Mouse (Mus musculus): ENCODE results near the gene Gramd1b.

Gramd1b gene

GRCm38 (mm10) chr9:40391852-40392695, 139.1 kb downstream of the Gramd1b start:
- peak; percentile 77 for DNase-seq

DNA sequence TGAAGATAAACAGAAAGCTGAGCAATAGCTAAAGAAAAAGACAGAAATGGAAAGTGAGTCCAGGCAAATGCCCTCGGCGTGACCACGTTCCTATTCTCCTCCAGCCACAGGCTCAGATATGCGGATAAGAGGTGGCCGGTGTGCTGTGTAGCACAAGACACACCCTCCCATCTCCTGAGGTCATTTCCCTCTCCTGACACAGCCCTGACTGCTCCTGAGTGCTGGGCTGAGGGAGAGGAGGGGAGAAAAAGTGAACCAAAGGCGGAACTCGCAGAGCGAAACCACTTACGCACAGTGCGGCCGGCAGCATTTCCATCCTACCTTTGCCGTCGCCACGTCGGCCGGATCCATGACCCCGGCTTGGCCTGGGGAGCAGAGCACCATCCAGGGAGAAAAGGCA, 139.8 kb downstream of the Gramd1b start:
- no peak for DNase-seq

DNA sequence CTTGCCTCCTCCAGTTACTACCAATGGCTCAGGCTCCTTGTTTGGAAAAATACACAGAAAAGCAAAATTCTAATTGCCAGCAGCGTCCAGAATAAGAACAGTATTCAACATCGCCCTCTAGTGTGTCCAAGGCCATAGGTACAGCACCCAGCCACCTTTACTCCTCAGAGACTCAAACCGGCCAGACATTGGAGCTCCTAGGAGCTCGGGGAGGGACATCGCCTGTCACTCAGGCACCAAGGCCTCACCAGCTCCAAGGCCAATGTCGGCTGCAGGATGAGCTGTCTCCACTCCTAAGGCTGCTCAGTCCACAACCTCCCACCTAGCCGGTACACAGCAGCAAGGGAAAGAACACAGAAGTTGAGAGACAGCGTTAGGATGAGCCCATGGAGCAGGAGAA, 140.3 kb downstream of the Gramd1b start:
- DNase-seq, result peak; percentile 76

DNA sequence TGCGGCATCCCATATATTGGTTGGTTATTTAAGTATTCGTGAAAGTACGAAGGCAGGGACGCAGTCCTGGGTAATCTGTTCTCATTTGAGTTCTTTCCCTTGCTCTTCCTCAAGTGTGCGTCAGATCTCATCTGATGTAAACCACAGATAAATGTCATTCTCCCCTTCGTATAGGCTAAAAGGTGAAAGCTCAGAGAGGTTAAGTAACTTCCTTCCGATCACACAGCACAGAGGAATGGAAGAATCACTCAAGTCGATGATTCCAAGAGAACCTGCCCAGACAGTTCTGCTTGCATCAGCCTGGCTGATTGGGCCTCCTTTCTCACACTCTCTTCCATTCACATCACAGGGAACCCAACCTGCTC, 140.8 kb downstream of the Gramd1b start:
- DNase-seq, result no peak

GRCm38 (mm10) chr9:40389669-40390395, 141.4 kb downstream of the Gramd1b start:
- no peak for DNase-seq

- no peak for DNase-seq
These were observed 142.0 kb downstream of the Gramd1b start for GRCm38 (mm10) chr9:40389175-40389574.

DNA sequence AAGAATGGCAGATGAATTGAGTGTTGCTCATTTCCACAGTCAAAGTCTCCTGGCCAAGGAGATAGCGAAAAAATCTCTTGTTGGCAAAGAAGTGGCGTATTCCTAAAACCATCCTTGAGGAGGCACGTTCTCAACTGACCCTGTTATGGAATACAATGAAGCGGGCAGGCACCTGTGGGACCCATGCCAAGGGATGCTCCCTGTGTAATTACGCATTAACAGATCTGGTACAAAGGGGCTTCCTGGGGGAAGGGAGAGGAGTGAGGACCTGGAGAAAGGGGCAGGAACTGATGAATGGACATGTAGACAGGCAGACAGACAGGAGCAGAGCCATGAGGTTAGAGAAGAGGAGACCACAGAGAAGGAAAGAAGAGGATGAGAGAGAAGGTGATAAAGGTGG, 146.4 kb downstream of the Gramd1b start:
- DNase-seq, result no peak

- no peak for DNase-seq
These were observed 148.7 kb downstream of the Gramd1b start for GRCm38 (mm10) chr9:40382508-40382907.

- DNase-seq, result peak; percentile 91
These were observed 149.5 kb downstream of the Gramd1b start for GRCm38 (mm10) chr9:40381416-40382411.

DNA sequence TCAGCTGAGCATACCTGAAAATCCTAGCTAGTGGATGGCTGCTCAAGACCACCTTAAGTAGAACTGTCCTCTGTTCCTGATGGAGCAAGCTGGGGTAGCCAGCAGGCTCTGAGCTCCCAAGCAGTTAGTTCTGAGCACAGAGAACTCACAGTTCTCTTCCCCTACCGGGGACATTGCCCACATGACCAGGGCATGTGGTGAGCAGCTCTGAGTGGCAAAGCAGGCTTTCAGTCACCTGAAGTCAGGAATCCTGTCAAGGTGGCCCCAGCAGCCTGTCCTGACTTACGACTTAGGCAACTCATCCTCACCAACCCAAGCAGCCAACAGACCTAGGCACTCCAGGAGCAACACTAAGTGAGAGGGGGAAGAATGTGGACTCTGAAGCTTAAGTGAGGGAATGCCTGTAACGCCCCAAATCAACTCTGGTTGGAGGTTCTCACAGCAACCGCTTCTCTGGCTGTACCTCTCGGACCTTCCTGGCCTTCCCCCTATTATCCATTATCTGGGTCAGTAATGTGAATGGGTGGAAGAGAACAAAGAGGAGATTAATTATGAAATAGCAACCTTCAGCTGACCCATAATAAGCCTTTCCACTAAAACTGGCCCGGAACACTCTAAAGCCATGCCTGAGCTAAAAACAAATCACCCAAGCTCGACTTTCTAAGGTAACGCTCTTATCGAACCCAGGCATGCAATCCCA, 154.3 kb downstream of the Gramd1b start:
- no peak for DNase-seq

DNA sequence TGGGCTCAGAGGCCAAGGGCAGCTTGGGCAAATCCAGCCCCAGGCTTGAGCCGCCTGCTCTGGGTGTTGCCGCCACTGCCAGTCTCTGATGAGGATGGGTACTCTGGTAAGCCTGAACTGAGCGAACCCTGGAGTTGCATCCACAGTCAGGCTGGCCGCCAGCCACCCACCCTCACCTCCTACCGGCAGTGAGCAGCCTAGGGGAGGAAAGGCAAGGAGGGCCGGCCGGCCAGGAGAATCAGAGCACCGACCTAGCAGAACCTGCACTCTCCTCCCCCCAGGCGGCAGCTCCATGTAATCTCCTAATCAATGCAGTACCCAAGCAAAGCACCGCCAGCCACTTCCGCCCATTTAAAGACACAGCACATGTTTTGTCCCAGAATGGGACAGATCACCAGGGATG, 155.0 kb downstream of the Gramd1b start:
- DNase-seq, result peak; percentile 82

DNA sequence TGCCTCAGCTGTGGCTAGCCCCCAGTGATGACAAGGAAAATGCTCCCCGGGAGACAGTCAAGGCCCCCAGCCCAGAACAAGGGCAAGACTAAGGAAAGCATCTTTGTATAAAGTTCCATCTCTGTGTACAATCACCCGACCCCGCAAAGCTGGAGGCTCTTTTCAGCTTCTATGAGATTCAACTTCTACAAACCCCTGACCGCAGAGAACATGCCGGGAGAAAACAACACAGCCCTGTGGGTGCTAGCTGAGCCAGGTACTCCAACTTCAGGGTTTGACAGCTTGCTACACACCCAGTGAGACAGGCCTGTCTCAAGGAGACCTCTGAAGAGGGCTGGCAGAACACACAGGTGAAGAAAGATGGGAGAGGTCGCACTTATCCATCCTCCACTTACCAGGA, 155.7 kb downstream of the Gramd1b start:
- no peak for DNase-seq

- no peak for DNase-seq
These were observed 156.2 kb downstream of the Gramd1b start for GRCm38 (mm10) chr9:40374992-40375391.

GRCm38 (mm10) chr9:40374533-40374971, 156.6 kb downstream of the Gramd1b start:
- DNase-seq, result no peak

GRCm38 (mm10) chr9:40374052-40374451, 157.1 kb downstream of the Gramd1b start:
- no peak for DNase-seq

DNA sequence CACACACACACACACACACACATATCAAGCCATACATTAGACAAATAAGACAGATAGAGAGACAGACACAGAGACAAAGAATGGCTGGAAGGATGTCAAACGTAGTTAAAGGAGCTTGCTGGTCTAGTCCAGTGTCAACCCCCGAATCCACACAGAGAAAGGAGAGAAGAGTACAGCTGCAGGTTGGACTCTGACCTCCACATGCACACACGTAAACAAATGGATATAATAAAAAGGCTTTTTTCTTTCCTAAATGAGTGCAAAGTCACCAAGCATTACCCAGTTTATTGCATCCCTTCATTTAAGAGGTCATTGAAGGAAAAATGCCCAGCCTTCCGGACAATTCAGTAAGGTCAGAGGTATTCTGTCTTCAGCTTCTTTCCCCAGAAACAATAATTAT, 161.0 kb downstream of the Gramd1b start:
- no peak for DNase-seq

- no peak for DNase-seq
These were observed 164.4 kb downstream of the Gramd1b start for GRCm38 (mm10) chr9:40366795-40367194.

GRCm38 (mm10) chr9:40364312-40364711, 166.9 kb downstream of the Gramd1b start:
- no peak for DNase-seq

DNA sequence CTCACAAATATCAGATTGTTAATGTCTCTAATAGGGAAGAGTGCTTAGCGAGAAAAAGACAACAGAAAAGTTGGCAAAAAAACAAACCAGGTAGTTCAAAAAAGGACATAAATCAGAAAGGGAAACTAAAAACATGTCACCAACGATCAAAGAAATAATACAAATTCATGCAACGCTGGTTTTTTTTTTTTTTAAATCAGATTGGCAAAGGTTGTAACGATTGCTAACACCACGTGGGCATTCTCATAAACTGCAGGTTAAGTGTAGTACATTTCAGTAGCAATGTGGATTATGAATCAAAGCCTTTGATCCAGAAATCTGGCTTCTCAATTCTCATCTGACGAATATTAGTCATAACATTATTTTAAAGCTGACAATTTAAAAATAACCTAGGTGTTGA, 169.2 kb downstream of the Gramd1b start:
- DNase-seq, result no peak

DNA sequence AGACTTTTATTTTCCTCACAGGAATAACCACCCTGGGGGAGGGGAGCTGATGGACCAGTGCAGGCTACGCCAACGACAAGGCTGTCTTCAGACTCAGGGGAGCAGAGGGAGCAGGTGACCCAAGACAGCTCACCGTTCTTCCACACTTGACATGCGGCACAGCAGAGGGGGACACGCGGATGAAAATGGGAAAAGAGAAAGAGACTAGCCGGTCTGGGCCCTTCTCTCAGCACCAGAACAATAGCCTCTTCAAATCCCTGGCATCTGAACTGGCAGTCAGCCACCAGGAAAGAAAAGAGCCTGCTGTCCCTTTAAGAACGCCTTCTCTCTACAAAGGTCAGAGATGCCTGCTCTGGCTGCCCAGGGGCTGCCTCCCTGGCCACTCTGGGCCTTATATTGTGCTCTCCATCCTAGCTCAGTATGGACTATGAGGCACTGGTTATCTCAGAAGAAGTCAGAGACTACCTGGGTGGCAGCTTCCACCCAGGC, 172.7 kb downstream of the Gramd1b start:
- peak; percentile 60 for DNase-seq

DNA sequence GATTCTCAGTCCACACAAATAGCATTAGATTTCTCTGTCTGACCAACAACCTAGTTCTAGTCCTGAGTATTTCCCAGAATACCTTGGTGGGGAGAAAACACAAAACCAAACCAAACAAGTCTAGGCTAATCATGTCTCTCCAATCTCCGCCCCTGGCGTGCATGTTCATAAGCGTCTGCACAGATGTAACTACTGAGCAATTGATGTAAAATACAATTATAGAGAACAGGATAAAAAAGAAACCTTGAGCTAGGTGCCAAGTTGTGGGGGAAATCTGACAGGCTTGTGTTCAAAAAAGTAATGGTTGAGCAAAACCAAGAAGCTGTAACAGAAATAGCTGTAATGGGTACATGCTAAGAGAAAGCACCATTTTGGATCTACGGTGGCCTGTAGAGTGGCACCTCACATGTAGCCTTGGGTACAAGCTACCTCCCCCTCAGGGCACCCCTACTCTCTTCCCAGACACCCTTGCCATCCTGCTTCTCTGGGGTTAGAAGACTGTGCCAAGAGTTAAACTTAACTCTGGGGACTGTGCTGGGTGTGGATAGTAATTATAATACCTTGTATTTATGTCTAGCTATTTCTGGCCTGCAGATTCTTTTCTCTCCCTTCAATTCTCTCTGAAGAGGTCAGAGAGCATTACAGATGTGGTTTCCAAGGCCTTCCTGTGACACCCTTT, 174.3 kb downstream of the Gramd1b start:
- DNase-seq, result no peak

DNA sequence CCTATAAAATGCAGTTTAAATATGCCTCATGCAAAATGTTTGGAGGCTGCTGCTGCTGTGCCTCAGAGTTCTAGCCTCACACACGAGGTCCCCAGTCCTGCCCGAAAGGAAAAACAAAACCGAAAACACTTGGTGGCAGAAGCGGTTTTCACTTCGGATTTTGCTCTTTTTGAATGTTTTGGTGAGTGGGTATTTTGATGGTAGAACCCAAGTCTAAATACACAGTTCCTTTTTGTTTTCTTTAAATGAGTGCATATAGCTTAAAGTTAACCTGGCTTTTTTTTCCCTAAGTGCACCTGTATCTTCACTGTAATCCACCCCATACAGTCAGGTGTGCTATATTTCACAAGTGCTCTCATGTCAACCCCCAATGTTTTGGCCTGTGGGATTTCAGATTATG, 174.8 kb downstream of the Gramd1b start:
- DNase-seq, result no peak

Measured in cerebellum, adult 8-10 months (tissue).